Mouse (Mus musculus): ENCODE measurements at regions not wholly inside any gene's neighbourhood (a gene's known extent, or its start where the extent isn't known, plus 50 kb on each side); places are given as distances from the start of the nearest gene placed in this dataset.

DNA sequence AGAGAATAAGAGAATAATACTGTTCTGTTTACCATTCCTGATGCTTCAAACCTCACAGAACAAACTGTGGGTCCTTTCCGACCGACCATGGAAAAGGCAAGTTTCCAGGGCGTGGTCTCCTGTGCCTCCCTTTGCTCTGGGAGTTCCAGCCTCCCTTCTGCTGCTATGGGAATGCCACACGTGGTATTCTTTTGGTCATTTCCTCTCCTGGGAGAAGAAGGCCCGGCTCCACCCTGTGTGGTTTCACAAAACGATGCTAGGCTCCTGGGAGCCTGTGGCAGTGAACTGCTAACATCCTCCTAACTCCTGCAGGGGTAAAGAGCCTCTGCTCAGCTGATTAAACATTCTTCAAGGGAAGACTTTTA lies 145.7 kb upstream of the Map3k1 start:
- no peak for ATAC-seq
- H3K4me1 ChIP-seq (ENCODE audit: control insufficient read depth, insufficient read depth, low read length), result no peaks in the 10 kb centered on the region
- 25% methylated on average over 6 of the region's 6 CpGs for WGBS
- no peaks in the 10 kb centered on the region for H3K9me3 ChIP-seq (replicated peaks; ENCODE audit: control insufficient read depth, low read length, poor library complexity, severe bottlenecking)
- no peaks in the 10 kb centered on the region for H3K36me3 ChIP-seq (ENCODE audit: control insufficient read depth, insufficient read depth, low read length)
- no peak overlapping the region for H3K9ac ChIP-seq (ENCODE audit: low read depth, low read length)
- H3K27ac ChIP-seq (ENCODE audit: low read length), result no peak overlapping the region
- H3K27me3 ChIP-seq (ENCODE audit: control insufficient read depth, insufficient read depth, low read depth, low read length), result no peaks in the 10 kb centered on the region
- no peak overlapping the region for H3K4me2 ChIP-seq (ENCODE audit: low read length)
- no peak overlapping the region for H3K4me3 ChIP-seq (ENCODE audit: low read depth, low read length)

DNA sequence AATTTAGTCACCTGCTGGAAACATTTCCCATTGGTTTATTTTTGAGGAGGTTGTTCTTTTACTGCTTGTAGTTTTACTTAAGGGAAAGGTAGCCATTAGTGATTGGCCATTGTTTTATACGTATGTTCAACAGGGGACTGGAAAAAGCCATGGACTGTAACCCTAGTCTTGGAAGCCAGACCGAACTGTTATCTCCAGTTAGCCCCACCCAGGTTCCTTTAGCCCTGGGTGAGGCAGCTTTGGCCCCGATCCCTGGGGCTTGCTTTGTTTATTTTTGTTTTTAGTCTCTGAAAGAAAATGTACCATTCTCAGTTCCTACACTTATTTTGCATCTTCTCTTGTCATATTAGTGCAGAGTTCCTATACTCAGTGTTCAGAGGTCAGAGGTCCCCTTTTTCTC lies 148.3 kb upstream of the Map3k1 start:
- WGBS, result 82% methylated on average over 3 of the region's 3 CpGs
- H3K4me2 ChIP-seq (ENCODE audit: low read length), result no peak overlapping the region
- ATAC-seq, result no peak
- no peak overlapping the region for H3K9ac ChIP-seq (ENCODE audit: low read depth, low read length)
- H3K36me3 ChIP-seq (ENCODE audit: control insufficient read depth, insufficient read depth, low read length), result no peaks in the 10 kb centered on the region
- H3K27ac ChIP-seq (ENCODE audit: low read length), result no peak overlapping the region
- H3K4me1 ChIP-seq (ENCODE audit: control insufficient read depth, insufficient read depth, low read length), result no peaks in the 10 kb centered on the region
- H3K27me3 ChIP-seq (ENCODE audit: control insufficient read depth, insufficient read depth, low read depth, low read length), result no peaks in the 10 kb centered on the region
- H3K4me3 ChIP-seq (ENCODE audit: low read depth, low read length), result no peak overlapping the region
- no peaks in the 10 kb centered on the region for H3K9me3 ChIP-seq (replicated peaks; ENCODE audit: control insufficient read depth, low read length, poor library complexity, severe bottlenecking)

DNA sequence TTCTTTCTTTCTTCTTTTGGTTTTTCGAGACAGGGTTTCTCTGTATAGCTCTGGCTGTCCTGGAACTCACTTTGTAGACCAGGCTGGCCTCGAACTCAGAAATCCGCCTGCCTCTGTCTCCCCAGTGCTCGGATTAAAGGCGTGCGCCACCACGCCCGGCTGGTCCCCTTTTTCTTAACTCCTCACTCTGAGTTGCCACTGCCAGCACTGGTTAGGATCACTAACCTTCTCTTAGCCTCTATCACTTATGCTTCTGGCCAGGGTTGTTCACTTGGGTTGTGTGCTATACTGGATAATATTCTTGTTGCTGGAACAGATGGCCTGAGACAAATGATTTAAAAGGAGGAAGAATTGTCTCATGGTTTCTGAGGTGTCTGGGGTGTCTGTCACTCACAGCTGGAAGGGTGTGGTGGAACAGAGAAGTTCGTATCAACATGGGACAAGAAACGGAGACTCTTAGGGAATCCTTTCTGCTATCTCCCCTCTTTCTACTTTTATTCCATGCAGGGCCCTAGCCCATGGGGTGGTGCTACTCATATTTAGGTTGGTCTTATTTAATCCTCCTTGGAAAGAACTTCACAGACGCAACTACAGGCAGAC lies 149.0 kb upstream of the Map3k1 start:
- no peak overlapping the region for H3K4me2 ChIP-seq (ENCODE audit: low read length)
- ATAC-seq, result no peak
- H3K36me3 ChIP-seq (ENCODE audit: control insufficient read depth, insufficient read depth, low read length), result no peaks in the 10 kb centered on the region
- no peak overlapping the region for H3K4me3 ChIP-seq (ENCODE audit: low read depth, low read length)
- H3K27me3 ChIP-seq (ENCODE audit: control insufficient read depth, insufficient read depth, low read depth, low read length), result no peaks in the 10 kb centered on the region
- no peaks in the 10 kb centered on the region for H3K9me3 ChIP-seq (replicated peaks; ENCODE audit: control insufficient read depth, low read length, poor library complexity, severe bottlenecking)
- H3K9ac ChIP-seq (ENCODE audit: low read depth, low read length), result no peak overlapping the region
- no peaks in the 10 kb centered on the region for H3K4me1 ChIP-seq (ENCODE audit: control insufficient read depth, insufficient read depth, low read length)
- 91% methylated on average over 10 of the region's 11 CpGs for WGBS
- H3K27ac ChIP-seq (ENCODE audit: low read length), result no peak overlapping the region

DNA sequence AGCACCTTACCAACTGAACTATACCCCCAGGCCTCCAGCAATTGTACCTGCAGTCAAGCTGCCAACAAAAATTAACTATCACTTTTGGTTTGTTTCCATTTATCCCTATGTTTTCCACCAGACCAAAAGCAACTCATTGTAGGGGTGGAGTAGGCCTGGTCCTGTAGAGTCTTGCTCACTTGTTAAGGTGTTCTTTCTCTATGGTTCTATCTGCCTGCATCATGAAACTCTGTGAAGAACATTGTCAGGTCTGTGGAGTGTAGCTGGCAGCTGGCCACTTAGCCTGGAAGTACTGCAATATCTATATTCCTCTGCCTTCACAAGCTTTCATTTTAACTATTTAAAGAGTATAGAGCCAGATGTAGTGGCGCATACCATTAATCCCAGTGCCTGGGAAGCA lies 149.6 kb upstream of the Map3k1 start:
- WGBS, result 89% methylated on average over 1 of the region's 1 CpGs
- Histone ChIP-seq H3K27me3 (ENCODE audit: control insufficient read depth, insufficient read depth, low read depth, low read length) (no peaks in the 10 kb centered on the region), H3K4me2 (ENCODE audit: low read length) (no peak overlapping the region), H3K36me3 (ENCODE audit: control insufficient read depth, insufficient read depth, low read length) (no peaks in the 10 kb centered on the region), H3K27ac (ENCODE audit: low read length) (no peak overlapping the region), H3K9ac (ENCODE audit: low read depth, low read length) (no peak overlapping the region), H3K9me3 (replicated peaks; ENCODE audit: control insufficient read depth, low read length, poor library complexity, severe bottlenecking) (no peaks in the 10 kb centered on the region), H3K4me3 (ENCODE audit: low read depth, low read length) (no peak overlapping the region), H3K4me1 (ENCODE audit: control insufficient read depth, insufficient read depth, low read length) (no peaks in the 10 kb centered on the region)
- ATAC-seq, result no peak

DNA sequence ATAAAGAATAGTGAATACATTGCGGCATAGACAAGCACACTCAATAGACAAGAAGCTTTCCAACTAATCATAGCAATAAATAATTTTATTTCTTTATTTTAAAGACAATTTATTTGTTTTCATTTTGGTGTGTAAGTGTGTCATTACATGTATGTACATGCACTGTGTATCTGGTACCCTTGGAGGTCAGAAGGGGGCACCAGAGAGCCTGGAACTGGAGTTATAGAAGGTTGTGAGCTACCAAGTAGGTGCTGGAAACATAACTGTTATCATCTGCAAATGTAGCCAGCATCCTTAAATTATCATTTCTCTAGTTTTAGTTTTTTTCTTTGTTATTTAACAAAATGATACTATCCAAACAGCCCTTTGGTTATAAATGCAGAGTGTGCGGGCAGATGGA lies 151.2 kb upstream of the Map3k1 start:
- no peaks in the 10 kb centered on the region for H3K9me3 ChIP-seq (replicated peaks; ENCODE audit: control insufficient read depth, low read length, poor library complexity, severe bottlenecking)
- no peak overlapping the region for H3K4me2 ChIP-seq (ENCODE audit: low read length)
- H3K4me3 ChIP-seq (ENCODE audit: low read depth, low read length), result no peak overlapping the region
- no peaks in the 10 kb centered on the region for H3K4me1 ChIP-seq (ENCODE audit: control insufficient read depth, insufficient read depth, low read length)
- H3K27ac ChIP-seq (ENCODE audit: low read length), result no peak overlapping the region
- no peaks in the 10 kb centered on the region for H3K27me3 ChIP-seq (ENCODE audit: control insufficient read depth, insufficient read depth, low read depth, low read length)
- WGBS, result 95% methylated on average over 2 of the region's 2 CpGs
- no peaks in the 10 kb centered on the region for H3K36me3 ChIP-seq (ENCODE audit: control insufficient read depth, insufficient read depth, low read length)
- no peak overlapping the region for H3K9ac ChIP-seq (ENCODE audit: low read depth, low read length)
- ATAC-seq, result no peak

DNA sequence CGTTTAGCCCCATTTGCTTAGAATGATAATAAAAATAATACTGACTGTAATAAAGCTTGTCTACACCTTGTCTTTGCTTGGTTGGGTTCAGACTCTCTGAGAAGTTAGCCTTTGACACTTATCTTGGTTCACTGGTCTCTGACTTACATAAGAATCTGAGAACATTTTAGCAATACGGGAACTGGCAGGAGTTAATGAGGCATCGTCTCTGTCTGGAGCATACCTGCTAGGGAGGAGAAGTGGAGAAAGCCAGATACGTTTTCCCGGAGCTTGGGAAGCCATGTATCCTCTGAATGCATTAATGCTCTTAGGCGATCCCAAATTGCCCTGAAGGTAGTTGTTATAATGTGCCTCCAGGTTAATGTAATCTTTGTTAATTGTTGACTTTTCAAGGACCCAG lies 152.6 kb upstream of the Map3k1 start:
- no peaks in the 10 kb centered on the region for H3K36me3 ChIP-seq (ENCODE audit: control insufficient read depth, insufficient read depth, low read length)
- no peak overlapping the region for H3K27ac ChIP-seq (ENCODE audit: low read length)
- no peaks in the 10 kb centered on the region for H3K4me1 ChIP-seq (ENCODE audit: control insufficient read depth, insufficient read depth, low read length)
- no peak overlapping the region for H3K4me3 ChIP-seq (ENCODE audit: low read depth, low read length)
- no peaks in the 10 kb centered on the region for H3K27me3 ChIP-seq (ENCODE audit: control insufficient read depth, insufficient read depth, low read depth, low read length)
- ATAC-seq, result no peak
- WGBS, result 89% methylated on average over 6 of the region's 6 CpGs
- no peaks in the 10 kb centered on the region for H3K9me3 ChIP-seq (replicated peaks; ENCODE audit: control insufficient read depth, low read length, poor library complexity, severe bottlenecking)
- no peak overlapping the region for H3K9ac ChIP-seq (ENCODE audit: low read depth, low read length)
- no peak overlapping the region for H3K4me2 ChIP-seq (ENCODE audit: low read length)

DNA sequence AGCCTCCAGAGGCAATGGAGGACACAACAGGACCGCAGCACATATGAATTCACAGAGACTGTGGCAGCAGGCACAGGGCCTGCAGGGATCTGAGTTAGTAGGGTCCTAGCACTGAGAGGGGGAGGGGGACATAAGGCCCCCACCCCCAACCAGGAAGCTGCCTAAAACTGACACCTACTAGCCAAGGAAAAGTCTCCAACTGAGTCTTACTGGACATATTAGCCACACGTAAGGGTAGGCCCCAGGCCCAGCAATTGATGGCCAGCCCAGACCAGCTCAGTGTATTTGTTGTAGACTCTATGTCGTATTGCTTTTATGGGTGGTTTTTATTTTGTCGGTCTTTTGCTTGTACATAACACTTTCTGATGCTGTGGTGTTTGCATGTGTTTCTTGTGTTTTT lies 153.4 kb upstream of the Map3k1 start:
- 90% methylated on average over 4 of the region's 4 CpGs for WGBS
- no peak for ATAC-seq
- Histone ChIP-seq H3K4me2 (ENCODE audit: low read length) (no peak overlapping the region), H3K4me1 (ENCODE audit: control insufficient read depth, insufficient read depth, low read length) (no peaks in the 10 kb centered on the region), H3K27me3 (ENCODE audit: control insufficient read depth, insufficient read depth, low read depth, low read length) (no peaks in the 10 kb centered on the region), H3K9ac (ENCODE audit: low read depth, low read length) (no peak overlapping the region), H3K36me3 (ENCODE audit: control insufficient read depth, insufficient read depth, low read length) (no peaks in the 10 kb centered on the region), H3K4me3 (ENCODE audit: low read depth, low read length) (no peak overlapping the region), H3K9me3 (replicated peaks; ENCODE audit: control insufficient read depth, low read length, poor library complexity, severe bottlenecking) (no peaks in the 10 kb centered on the region), H3K27ac (ENCODE audit: low read length) (no peak overlapping the region)

DNA sequence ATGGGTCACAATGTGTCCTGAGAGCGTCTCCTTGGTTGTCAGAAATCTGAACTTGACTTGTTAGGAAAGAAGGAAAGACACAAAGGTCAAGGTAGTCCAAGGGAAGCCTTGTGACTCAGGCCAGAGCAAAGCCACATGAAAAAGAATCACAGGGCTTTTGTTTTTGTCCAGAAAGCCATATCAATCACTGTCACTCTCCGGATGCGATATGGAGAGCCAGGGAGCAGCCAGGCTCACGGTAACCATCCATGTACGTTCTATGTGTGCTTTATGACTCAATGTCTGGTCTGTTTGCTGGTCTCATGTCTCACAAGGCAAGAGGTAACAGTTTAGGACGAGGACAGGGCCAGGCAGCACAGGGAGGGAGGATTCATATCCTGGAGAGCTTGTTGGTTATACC lies 157.3 kb upstream of the Map3k1 start:
- no peak overlapping the region for H3K27ac ChIP-seq (ENCODE audit: low read length)
- no peaks in the 10 kb centered on the region for H3K36me3 ChIP-seq (ENCODE audit: control insufficient read depth, insufficient read depth, low read length)
- WGBS, result 81% methylated on average over 6 of the region's 6 CpGs
- H3K9me3 ChIP-seq (replicated peaks; ENCODE audit: control insufficient read depth, low read length, poor library complexity, severe bottlenecking), result no peaks in the 10 kb centered on the region
- no peak for ATAC-seq
- H3K4me1 ChIP-seq (ENCODE audit: control insufficient read depth, insufficient read depth, low read length), result no peaks in the 10 kb centered on the region
- H3K4me3 ChIP-seq (ENCODE audit: low read depth, low read length), result no peak overlapping the region
- H3K27me3 ChIP-seq (ENCODE audit: control insufficient read depth, insufficient read depth, low read depth, low read length), result no peaks in the 10 kb centered on the region
- H3K9ac ChIP-seq (ENCODE audit: low read depth, low read length), result no peak overlapping the region
- no peak overlapping the region for H3K4me2 ChIP-seq (ENCODE audit: low read length)

DNA sequence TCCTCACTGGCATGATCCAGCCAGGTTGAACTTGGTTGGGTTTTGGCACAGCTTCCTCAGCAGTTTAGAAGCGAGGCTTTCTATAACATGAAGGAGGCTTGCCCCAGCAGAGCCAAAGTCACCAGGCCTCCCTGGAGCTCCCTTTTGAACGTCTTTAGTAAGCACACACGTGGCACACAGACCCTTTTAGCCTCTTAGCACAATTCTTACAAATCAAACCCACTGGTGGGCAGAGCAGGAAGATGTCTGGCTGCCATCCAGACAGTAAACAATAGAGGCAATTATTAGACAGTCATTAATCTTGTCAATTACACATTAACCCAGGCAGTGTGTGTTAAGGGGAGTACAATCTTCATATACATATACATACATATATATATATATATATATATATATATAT lies 157.8 kb upstream of the Map3k1 start:
- Histone ChIP-seq H3K36me3 (ENCODE audit: control insufficient read depth, insufficient read depth, low read length) (no peaks in the 10 kb centered on the region), H3K27ac (ENCODE audit: low read length) (no peak overlapping the region), H3K27me3 (ENCODE audit: control insufficient read depth, insufficient read depth, low read depth, low read length) (no peaks in the 10 kb centered on the region), H3K9me3 (replicated peaks; ENCODE audit: control insufficient read depth, low read length, poor library complexity, severe bottlenecking) (no peaks in the 10 kb centered on the region), H3K4me1 (ENCODE audit: control insufficient read depth, insufficient read depth, low read length) (no peaks in the 10 kb centered on the region), H3K4me3 (ENCODE audit: low read depth, low read length) (no peak overlapping the region), H3K9ac (ENCODE audit: low read depth, low read length) (no peak overlapping the region), H3K4me2 (ENCODE audit: low read length) (no peak overlapping the region)
- 44% methylated on average over 3 of the region's 3 CpGs for WGBS
- ATAC-seq, result no peak

DNA sequence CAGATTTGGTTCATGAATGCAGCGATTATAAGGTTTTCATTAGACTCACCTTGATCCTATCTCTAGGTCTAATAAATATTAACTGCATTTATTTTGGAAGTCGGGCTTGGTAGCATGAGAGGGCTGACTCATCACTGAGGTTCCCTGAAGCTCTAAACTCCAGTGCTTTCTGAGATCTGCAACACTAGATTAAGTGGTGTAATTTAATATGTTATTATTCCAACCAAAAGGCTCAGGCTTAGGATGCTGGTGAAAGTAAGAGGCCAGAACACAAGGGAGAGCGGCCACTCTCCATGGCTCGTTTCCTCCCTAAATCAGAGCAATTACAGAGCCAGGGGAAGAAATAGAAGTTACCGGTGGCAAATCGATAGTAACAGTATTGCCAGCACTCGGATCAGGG lies 159.4 kb upstream of the Map3k1 start:
- Histone ChIP-seq H3K9ac (ENCODE audit: low read depth, low read length) (no peak overlapping the region), H3K4me1 (ENCODE audit: control insufficient read depth, insufficient read depth, low read length) (no peaks in the 10 kb centered on the region), H3K36me3 (ENCODE audit: control insufficient read depth, insufficient read depth, low read length) (no peaks in the 10 kb centered on the region), H3K27ac (ENCODE audit: low read length) (no peak overlapping the region), H3K27me3 (ENCODE audit: control insufficient read depth, insufficient read depth, low read depth, low read length) (no peaks in the 10 kb centered on the region), H3K9me3 (replicated peaks; ENCODE audit: control insufficient read depth, low read length, poor library complexity, severe bottlenecking) (no peaks in the 10 kb centered on the region), H3K4me3 (ENCODE audit: low read depth, low read length) (no peak overlapping the region), H3K4me2 (ENCODE audit: low read length) (no peak overlapping the region)
- WGBS, result 83% methylated on average over 7 of the region's 7 CpGs
- no peak for ATAC-seq

Data from midbrain, embryonic 16.5 days (tissue).